Mouse (Mus musculus) liver, embryonic 14.5 days (tissue): Measurements from ENCODE around the gene Zscan25.
"Not testable (repeated sequence)": the region's sequence is repeated elsewhere in the genome, so short reads cannot be mapped to it uniquely, and the experiment has no call there.

Experiments
- CTCF ChIP-seq: IDR thresholded peaks from 2 replicates; pipeline ENCODE4 v1.5.1; 2016; ENCODE audit warnings: antibody characterized with exemption, low read depth, control low read depth
- EP300 ChIP-seq: IDR thresholded peaks from 2 replicates; pipeline ENCODE4 v1.6.1; 2016; ENCODE audit warnings: antibody characterized with exemption, low read depth

DNA sequence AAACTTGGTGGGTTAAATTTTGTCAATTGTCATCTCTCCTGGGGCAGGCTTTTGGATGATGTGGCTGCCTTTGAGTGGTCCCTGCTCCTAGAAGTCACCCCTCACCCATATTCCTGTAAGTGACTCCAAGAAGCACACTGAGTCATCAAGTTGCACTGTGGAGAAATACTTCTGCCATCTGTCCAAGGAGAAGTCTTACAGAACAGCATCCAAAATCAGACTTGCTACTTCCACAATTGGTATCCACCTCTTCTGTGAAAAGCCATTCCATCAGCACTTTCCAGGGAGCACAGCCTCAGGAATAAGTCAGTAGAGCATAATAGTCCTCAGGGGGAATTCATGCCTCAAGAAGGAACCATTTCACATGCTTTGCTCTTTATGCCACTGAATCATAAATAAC, 58.5 kb downstream of the Zscan25 start:
- not testable (repeated sequence) for TF ChIP-seq CTCF, EP300
